ENCODE assay signal across 8 mouse cellular contexts in genomic region chr5:112253169-112253568, GRCm38 (mm10). TPM values are rescaled to one million over a fixed set of nuclear protein-coding genes. Genes with fewer than 3 reads are reported as not detected.
DNase-seq lines count a peak whose midpoint lies in the region; ATAC-seq lines count a peak whose summit lies in the region.
"Had no signal": no experiment of that assay in that cellular context is flagged by ENCODE, and none has a peak within 500 bp of the region (broad histone marks: within the 10 kb centered on the region; RNA-seq: fewer than 3 reads in every experiment).

No protein-coding gene starts in this region.

- H3K27me3 ChIP-seq in limb, embryonic 10.5 days (ENCODE audit: low read depth, poor library complexity, severe bottlenecking): peaks cover 35% of the 10 kb centered on the region
- H3K27me3 ChIP-seq in forebrain, embryonic 13.5 days: no peaks in the 10 kb centered on the region; the same call in 1 of the 2 replicates

- no peaks in the 10 kb centered on the region for H3K36me3 ChIP-seq in limb, embryonic 10.5 days
- H3K36me3 ChIP-seq in forebrain, embryonic 13.5 days (ENCODE audit: poor library complexity, severe bottlenecking): no peaks in the 10 kb centered on the region

- no peak overlapping the region for H3K4me3 ChIP-seq in limb, embryonic 10.5 days
- no peak overlapping the region for H3K4me3 ChIP-seq in forebrain, embryonic 13.5 days

- peaks cover 40% of the 10 kb centered on the region for H3K4me1 ChIP-seq in limb, embryonic 10.5 days
- peaks cover 36% of the 10 kb centered on the region for H3K4me1 ChIP-seq in forebrain, embryonic 13.5 days

- no peak overlapping the region for H3K27ac ChIP-seq in limb, embryonic 10.5 days
- no peak overlapping the region for H3K27ac ChIP-seq in forebrain, embryonic 13.5 days

- H3K9ac ChIP-seq in forebrain, embryonic 13.5 days: no peak overlapping the region

- no peak overlapping the region for H3K4me2 ChIP-seq in forebrain, embryonic 13.5 days

- H3K9me3 ChIP-seq in limb, embryonic 10.5 days (replicated peaks): no peaks in the 10 kb centered on the region
- no peaks in the 10 kb centered on the region for H3K9me3 ChIP-seq in forebrain, embryonic 13.5 days (replicated peaks)

- WGBS in limb, embryonic 10.5 days: 53% methylated on average over 8 of the region's 8 CpGs
- 10% methylated on average over 8 of the region's 8 CpGs for WGBS in forebrain, embryonic 13.5 days

- ATAC-seq in forebrain, embryonic 13.5 days: no peak

- peak; percentile 33 for DNase-seq in retina, postnatal 1 day
- no peak for DNase-seq in retina, embryonic 14.5 days (ENCODE audit: low spot score)
- peak; percentile 76 for DNase-seq in adrenal gland, postnatal 14 days
- peak; percentile 40 to 55 for DNase-seq in kidney, postnatal 4 days
- peak; percentile 63 for DNase-seq in naive thymus-derived CD4-positive, alpha-beta T cell, adult 2 months (ENCODE audit: low read depth)
- DNase-seq in limb, embryonic 10.5 days (ENCODE audit: low spot score): no peak
- DNase-seq: embryo, embryonic 11 days had no signal

RNA-seq across cellular contexts. Expression of gene Cryba4, which starts 0.9 kb away (rescaled TPM):
- total RNA-seq in adrenal gland, postnatal 14 days (2021): 16.2 and 28.2 TPM in 2 replicates
- 0.34 and 0.46 TPM in 2 replicates for polyA plus RNA-seq in limb, embryonic 10.5 days (2016; fragmentation: Nextera tagmentation; extraction: Ambion mirVana)
- polyA plus RNA-seq in forebrain, embryonic 13.5 days (2015; fragmentation: Nextera tagmentation; extraction: Ambion mirVana): 0.42 and 1.6 TPM in 2 replicates

RNA-seq across cellular contexts. Expression of gene Crybb1, which starts 2.4 kb away (rescaled TPM):
- 1.8 and 1.9 TPM in 2 replicates for total RNA-seq in adrenal gland, postnatal 14 days (2021)
- not detected in 2 replicates for polyA plus RNA-seq in limb, embryonic 10.5 days (2016; fragmentation: Nextera tagmentation; extraction: Ambion mirVana)
- polyA plus RNA-seq in forebrain, embryonic 13.5 days (2015; fragmentation: Nextera tagmentation; extraction: Ambion mirVana): 2.1 TPM in 2 replicates

RNA-seq across cellular contexts. Expression of gene Tpst2, which starts 23.3 kb away (rescaled TPM):
- 161 and 186 TPM in 2 replicates for total RNA-seq in adrenal gland, postnatal 14 days (2021)
- 37.5 and 38.0 TPM in 2 replicates for polyA plus RNA-seq in limb, embryonic 10.5 days (2016; fragmentation: Nextera tagmentation; extraction: Ambion mirVana)
- polyA plus RNA-seq in forebrain, embryonic 13.5 days (2015; fragmentation: Nextera tagmentation; extraction: Ambion mirVana): 28.4 and 29.8 TPM in 2 replicates

Comparison
In these comparisons a context has a peak if more than half of its experiments do, and no peak if none do; other contexts are left out.
1. DNase-seq: peak in retina, postnatal 1 day (single experiment), adrenal gland, postnatal 14 days (single experiment), kidney, postnatal 4 days (2 of 2) and naive thymus-derived CD4-positive, alpha-beta T cell, adult 2 months (single experiment); none in retina, embryonic 14.5 days (single experiment) and limb, embryonic 10.5 days (single experiment).